Mouse (Mus musculus): Measurements from ENCODE around the gene Sirt2. TPM values are rescaled to one million over a fixed set of nuclear protein-coding genes. Genes with fewer than 3 reads are reported as not detected.

Gene Sirt2
- polyA plus RNA-seq, 1 experiment from 2014 or later = 76.8 TPM

DNA sequence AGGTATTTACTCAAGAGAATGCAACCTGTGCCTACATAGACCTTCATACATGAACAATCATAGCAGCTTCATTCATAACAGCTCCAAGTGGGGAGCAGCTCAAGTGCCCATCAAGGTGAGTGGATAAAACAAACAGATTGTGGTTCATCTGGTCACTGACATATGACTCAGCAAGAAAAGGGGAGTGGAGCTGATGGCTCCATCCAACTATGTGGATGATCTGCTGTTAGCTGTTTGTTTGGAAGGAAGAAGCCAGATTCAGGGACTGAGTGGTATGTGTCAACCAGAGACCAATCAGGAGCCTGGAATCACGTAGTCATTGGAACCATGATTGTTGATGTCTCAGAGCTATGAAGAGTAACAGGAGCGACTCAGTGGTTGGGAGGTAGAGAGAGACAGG lies 41.9 kb upstream of the Sirt2 start:
- no peak overlapping the region for H3K27ac ChIP-seq (ENCODE audit: low read depth, low read length)
- no peaks in the 10 kb centered on the region for H3K9me3 ChIP-seq (ENCODE audit: control insufficient read depth)
- no peak overlapping the region for H3K4me3 ChIP-seq (ENCODE audit: low read depth, low read length)
- no peaks in the 10 kb centered on the region for H3K27me3 ChIP-seq (replicated peaks; ENCODE audit: control insufficient read depth, insufficient read depth, low read length)
- H3K4me1 ChIP-seq (replicated peaks; ENCODE audit: control insufficient read depth, insufficient read depth, low read length) = no peaks in the 10 kb centered on the region
- ATAC-seq = no peak
- no peaks in the 10 kb centered on the region for H3K36me3 ChIP-seq (ENCODE audit: control insufficient read depth, insufficient read depth)
- H3K4me2 ChIP-seq (replicated peaks; ENCODE audit: low read depth) = no peak overlapping the region
- TF ChIP-seq CTCF (IDR thresholded peaks at IDR 0.05; ENCODE audit: low read depth) = no peak
- 90% methylated on average over 2 of the region's 2 CpGs for WGBS
- no peak overlapping the region for H3K9ac ChIP-seq (ENCODE audit: low read depth, low read length)

DNA sequence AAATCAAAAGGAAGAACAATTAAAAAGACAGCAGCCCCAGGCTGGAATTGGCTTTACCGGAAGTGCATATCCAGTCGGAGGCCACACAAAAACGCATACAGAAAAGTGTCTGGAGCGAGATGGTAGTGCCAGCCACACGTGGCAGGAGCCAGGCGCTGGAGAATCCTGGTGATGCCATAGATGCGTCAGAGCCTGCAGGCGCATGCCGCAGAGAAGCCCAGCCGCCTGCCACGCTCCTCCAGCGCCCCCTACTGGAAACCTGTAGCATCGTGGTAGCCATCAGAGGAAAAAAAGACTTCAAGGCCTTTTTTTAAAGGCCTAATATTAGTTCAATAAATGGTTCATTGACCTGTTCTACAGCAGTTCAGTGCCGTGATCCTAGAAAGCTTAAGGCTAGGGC lies 39.9 kb upstream of the Sirt2 start:
- Histone ChIP-seq H3K4me3 (ENCODE audit: low read depth, low read length) (no peak overlapping the region), H3K27ac (ENCODE audit: low read depth, low read length) (no peak overlapping the region), H3K27me3 (replicated peaks; ENCODE audit: control insufficient read depth, insufficient read depth, low read length) (no peaks in the 10 kb centered on the region), H3K36me3 (ENCODE audit: control insufficient read depth, insufficient read depth) (no peaks in the 10 kb centered on the region), H3K9me3 (ENCODE audit: control insufficient read depth) (0 out of 2 replicates have a peak, but pooled peaks cover 5% of the 10 kb centered on the region), H3K4me2 (replicated peaks; ENCODE audit: low read depth) (no peak overlapping the region), H3K9ac (ENCODE audit: low read depth, low read length) (no peak overlapping the region), H3K4me1 (replicated peaks; ENCODE audit: control insufficient read depth, insufficient read depth, low read length) (no peaks in the 10 kb centered on the region)
- 0 out of 2 replicates have a peak, but pooled peaks have one; percentile 48 for ATAC-seq
- WGBS = 9% methylated on average over 14 of the region's 14 CpGs
- peak; percentile 95 for TF ChIP-seq CTCF (IDR thresholded peaks at IDR 0.05; ENCODE audit: low read depth)

DNA sequence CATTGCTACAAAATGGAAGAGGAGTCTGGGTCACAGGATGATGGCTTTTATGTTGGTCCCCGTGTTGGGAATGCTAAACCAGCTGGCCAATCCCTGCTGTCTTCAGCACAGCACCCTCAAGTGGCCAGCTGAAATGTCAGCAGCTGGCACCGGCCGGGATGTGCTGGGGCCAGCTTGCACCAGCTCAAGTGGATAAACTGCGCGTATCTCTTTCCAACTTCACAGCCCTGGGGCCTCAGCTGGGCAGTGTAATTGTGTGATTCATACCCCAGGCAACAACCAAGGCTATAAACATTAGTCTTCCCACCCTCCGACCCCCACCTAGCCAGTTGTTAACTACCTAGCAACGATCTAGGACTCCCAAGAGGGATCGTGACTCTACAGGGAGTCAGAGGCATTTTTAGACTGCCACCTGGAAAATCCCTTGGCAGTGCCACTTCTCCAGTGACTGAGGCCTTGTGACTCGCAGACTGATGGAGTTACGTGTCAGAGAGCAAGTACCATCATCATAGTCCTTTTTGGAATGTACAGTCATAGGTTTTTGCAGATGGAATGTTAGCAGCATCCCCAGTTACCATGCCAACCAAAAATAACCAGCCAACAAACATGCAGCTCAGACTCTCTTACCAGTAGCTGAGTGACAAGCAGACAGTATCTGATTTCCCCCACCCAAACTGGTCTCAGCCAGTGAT lies 38.7 kb upstream of the Sirt2 start:
- no peak overlapping the region for H3K9ac ChIP-seq (ENCODE audit: low read depth, low read length)
- no peak overlapping the region for H3K27ac ChIP-seq (ENCODE audit: low read depth, low read length)
- H3K36me3 ChIP-seq (ENCODE audit: control insufficient read depth, insufficient read depth) = no peaks in the 10 kb centered on the region
- 0 out of 2 replicates have a peak, but pooled peaks cover under 1% of the 10 kb centered on the region for H3K4me1 ChIP-seq (replicated peaks; ENCODE audit: control insufficient read depth, insufficient read depth, low read length)
- no peak overlapping the region for H3K4me3 ChIP-seq (ENCODE audit: low read depth, low read length)
- ATAC-seq = no peak
- TF ChIP-seq CTCF (IDR thresholded peaks at IDR 0.05; ENCODE audit: low read depth) = peak; percentile 58
- H3K9me3 ChIP-seq (ENCODE audit: control insufficient read depth) = 0 out of 2 replicates have a peak, but pooled peaks cover 5% of the 10 kb centered on the region
- WGBS = 59% methylated on average over 10 of the region's 10 CpGs
- no peak overlapping the region for H3K4me2 ChIP-seq (replicated peaks; ENCODE audit: low read depth)
- H3K27me3 ChIP-seq (replicated peaks; ENCODE audit: control insufficient read depth, insufficient read depth, low read length) = no peaks in the 10 kb centered on the region

DNA sequence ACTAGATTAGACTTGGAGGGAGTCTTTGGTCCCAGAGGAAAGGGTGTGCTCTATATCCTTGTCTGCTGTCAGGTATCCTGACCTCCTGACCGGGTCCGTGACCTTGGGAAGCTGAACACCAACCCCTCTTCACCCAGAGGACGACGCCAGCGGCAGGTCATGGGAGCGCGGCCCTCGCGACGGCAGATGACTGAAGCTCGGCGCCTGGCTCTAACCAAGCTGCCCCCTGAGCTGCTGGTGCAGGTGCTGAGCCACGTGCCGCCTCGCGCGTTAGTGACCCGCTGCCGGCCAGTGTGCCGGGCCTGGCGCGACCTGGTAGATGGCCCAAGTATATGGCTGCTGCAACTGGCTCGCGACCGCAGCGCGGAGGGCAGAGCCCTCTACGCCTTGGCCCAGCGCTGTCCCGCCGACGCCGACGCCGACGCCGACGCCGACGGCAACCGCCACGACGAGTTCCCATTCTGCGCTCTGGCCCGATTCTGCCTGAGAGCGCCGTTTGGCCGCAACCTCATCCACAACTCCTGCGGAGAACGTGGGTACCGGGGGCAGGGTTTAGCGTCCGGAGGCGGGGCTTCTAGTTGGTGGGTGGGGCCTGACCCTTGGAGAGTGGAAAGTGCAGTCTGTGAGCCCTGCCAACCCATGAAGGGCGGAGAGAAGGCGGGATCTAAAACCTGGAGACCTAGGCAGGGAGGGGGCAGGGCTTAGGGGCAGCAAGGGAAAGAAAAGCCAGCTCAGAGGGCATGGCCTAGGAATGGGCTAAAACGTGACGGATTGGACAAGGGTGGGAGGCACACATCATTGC lies 34.0 kb upstream of the Sirt2 start:
- Histone ChIP-seq H3K9ac (ENCODE audit: low read depth, low read length) (peak overlapping the region; percentile 31; the same call in 1 of the 2 replicates), H3K9me3 (ENCODE audit: control insufficient read depth) (0 out of 2 replicates have a peak, but pooled peaks cover 5% of the 10 kb centered on the region), H3K36me3 (ENCODE audit: control insufficient read depth, insufficient read depth) (no peaks in the 10 kb centered on the region), H3K4me2 (replicated peaks; ENCODE audit: low read depth) (peak overlapping the region; percentile 77), H3K27ac (ENCODE audit: low read depth, low read length) (no peak overlapping the region), H3K4me1 (replicated peaks; ENCODE audit: control insufficient read depth, insufficient read depth, low read length) (0 out of 2 replicates have a peak, but pooled peaks cover 3% of the 10 kb centered on the region), H3K4me3 (ENCODE audit: low read depth, low read length) (peak overlapping the region; percentile 38), H3K27me3 (replicated peaks; ENCODE audit: control insufficient read depth, insufficient read depth, low read length) (no peaks in the 10 kb centered on the region)
- ATAC-seq = peak; percentile 76
- 4% methylated on average over 58 of the region's 58 CpGs for WGBS
- TF ChIP-seq CTCF (IDR thresholded peaks at IDR 0.05; ENCODE audit: low read depth) = no peak

DNA sequence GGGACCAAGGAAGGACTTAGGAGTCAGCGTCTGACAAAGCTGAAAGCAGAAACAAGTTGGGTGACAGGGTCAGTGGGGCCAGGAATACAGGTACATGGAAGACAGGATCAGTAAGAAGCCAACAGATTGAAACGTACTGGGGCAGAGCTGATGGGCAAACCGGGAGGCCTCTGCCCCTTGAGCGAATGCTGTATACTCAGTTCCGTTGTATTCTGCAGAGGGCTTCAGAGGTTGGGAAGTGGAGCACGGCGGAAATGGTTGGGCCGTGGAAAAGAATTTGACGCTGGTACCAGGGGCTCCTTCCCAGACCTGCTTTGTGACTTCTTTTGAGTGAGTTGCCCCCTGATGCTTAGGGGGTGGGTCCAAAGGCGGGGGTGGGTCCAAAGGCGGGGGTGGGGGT lies 33.3 kb upstream of the Sirt2 start:
- ATAC-seq = no peak

DNA sequence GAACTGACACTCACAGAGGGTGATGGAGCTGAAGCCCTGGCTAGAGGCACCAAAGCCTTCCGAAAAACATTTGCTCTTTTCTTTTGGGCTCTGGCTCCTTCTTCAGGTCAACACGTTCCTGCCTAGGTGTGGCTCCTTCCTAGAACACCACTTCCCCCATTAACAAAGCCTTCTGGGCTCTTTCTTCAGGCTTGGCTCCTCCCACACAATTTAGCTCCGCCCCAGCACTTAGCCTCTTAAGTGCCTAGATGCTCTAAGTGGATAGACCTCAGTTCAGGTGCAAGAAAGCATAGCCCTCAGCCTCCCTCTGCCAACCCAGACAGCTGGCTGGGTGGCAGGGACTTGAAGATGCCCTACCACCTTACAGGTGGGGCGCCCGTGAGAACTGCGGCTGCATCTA lies 30.8 kb upstream of the Sirt2 start:
- no peak overlapping the region for H3K9ac ChIP-seq (ENCODE audit: low read depth, low read length)
- no peak for ATAC-seq
- TF ChIP-seq CTCF (IDR thresholded peaks at IDR 0.05; ENCODE audit: low read depth) = no peak
- H3K4me3 ChIP-seq (ENCODE audit: low read depth, low read length) = no peak overlapping the region
- H3K27me3 ChIP-seq (replicated peaks; ENCODE audit: control insufficient read depth, insufficient read depth, low read length) = no peaks in the 10 kb centered on the region
- peaks cover 6% of the 10 kb centered on the region; the same call in 1 of the 2 replicates for H3K36me3 ChIP-seq (ENCODE audit: control insufficient read depth, insufficient read depth)
- 0 out of 2 replicates have a peak, but pooled peaks cover 3% of the 10 kb centered on the region for H3K4me1 ChIP-seq (replicated peaks; ENCODE audit: control insufficient read depth, insufficient read depth, low read length)
- no peak overlapping the region for H3K27ac ChIP-seq (ENCODE audit: low read depth, low read length)
- 74% methylated on average over 6 of the region's 6 CpGs for WGBS
- no peak overlapping the region for H3K4me2 ChIP-seq (replicated peaks; ENCODE audit: low read depth)
- 0 out of 2 replicates have a peak, but pooled peaks cover 5% of the 10 kb centered on the region for H3K9me3 ChIP-seq (ENCODE audit: control insufficient read depth)

More for the DNA sequence above, 33.3 kb upstream of the Sirt2 start:
- H3K9me3 ChIP-seq (ENCODE audit: control insufficient read depth) = 0 out of 2 replicates have a peak, but pooled peaks cover 5% of the 10 kb centered on the region
- H3K4me2 ChIP-seq (replicated peaks; ENCODE audit: low read depth) = peak overlapping the region; percentile 77
- no peak overlapping the region for H3K27ac ChIP-seq (ENCODE audit: low read depth, low read length)
- no peak overlapping the region for H3K9ac ChIP-seq (ENCODE audit: low read depth, low read length)
- no peaks in the 10 kb centered on the region for H3K27me3 ChIP-seq (replicated peaks; ENCODE audit: control insufficient read depth, insufficient read depth, low read length)
- no peaks in the 10 kb centered on the region for H3K36me3 ChIP-seq (ENCODE audit: control insufficient read depth, insufficient read depth)
- 0 out of 2 replicates have a peak, but pooled peaks cover 3% of the 10 kb centered on the region for H3K4me1 ChIP-seq (replicated peaks; ENCODE audit: control insufficient read depth, insufficient read depth, low read length)
- WGBS = 28% methylated on average over 11 of the region's 11 CpGs
- H3K4me3 ChIP-seq (ENCODE audit: low read depth, low read length) = peak overlapping the region; percentile 38
- TF ChIP-seq CTCF (IDR thresholded peaks at IDR 0.05; ENCODE audit: low read depth) = no peak
